Mouse (Mus musculus): ENCODE data around the gene Fcna. TPM values are rescaled to one million over a fixed set of nuclear protein-coding genes. Genes with fewer than 3 reads are reported as not detected.

Gene Fcna
- total and polyA plus RNA-seq, 3 experiments, result 4.0 to 6.8 (median 4.8) TPM

GRCm38 (mm10) chr2:25602526-25602925 lies 25.3 kb downstream of the Fcna start:
- no peaks in the 10 kb centered on the region for H3K27me3 ChIP-seq (ENCODE audit: control insufficient read depth, insufficient read depth, low read length)
- no peak overlapping the region for H3K27ac ChIP-seq
- 86% methylated on average over 5 of the region's 5 CpGs for WGBS
- H3K4me1 ChIP-seq (ENCODE audit: control insufficient read depth, insufficient read depth, low read length), result peaks cover 3% of the 10 kb centered on the region
- H3K9ac ChIP-seq (ENCODE audit: low read depth, low read length), result no peak overlapping the region
- peaks cover 1% of the 10 kb centered on the region; the same call in 1 of the 2 replicates for H3K79me2 ChIP-seq (replicated peaks; ENCODE audit: control insufficient read depth, insufficient read depth, low read length)
- TF ChIP-seq CTCF (IDR thresholded peaks at IDR 0.05) (no peak), POLR2A (IDR thresholded peaks at IDR 0.05; ENCODE audit: insufficient read depth, low read depth, low read length) (no peak), EP300 (IDR thresholded peaks at IDR 0.05; ENCODE audit: insufficient read depth, low read depth, low read length) (no peak)
- DNase-seq, result no peak
- H3K4me3 ChIP-seq, result no peak overlapping the region
- intact Hi-C loops (cut with DNase I), result no loop called here
- peaks cover 9% of the 10 kb centered on the region for H3K36me3 ChIP-seq (ENCODE audit: control insufficient read depth, insufficient read depth, low read length)

GRCm38 (mm10) chr2:25600037-25600436 lies 27.8 kb downstream of the Fcna start:
- H3K27me3 ChIP-seq (ENCODE audit: control insufficient read depth, insufficient read depth, low read length), result no peaks in the 10 kb centered on the region
- H3K36me3 ChIP-seq (ENCODE audit: control insufficient read depth, insufficient read depth, low read length), result peaks cover 2% of the 10 kb centered on the region; the same call in 1 of the 2 replicates
- no peak overlapping the region for H3K4me3 ChIP-seq
- DNase-seq, result no peak
- no peak overlapping the region for H3K27ac ChIP-seq
- H3K79me2 ChIP-seq (replicated peaks; ENCODE audit: control insufficient read depth, insufficient read depth, low read length), result no peaks in the 10 kb centered on the region; the same call in 1 of the 2 replicates
- TF ChIP-seq EP300 (IDR thresholded peaks at IDR 0.05; ENCODE audit: insufficient read depth, low read depth, low read length) (no peak), CTCF (IDR thresholded peaks at IDR 0.05) (no peak), POLR2A (IDR thresholded peaks at IDR 0.05; ENCODE audit: insufficient read depth, low read depth, low read length) (no peak)
- intact Hi-C loops (cut with DNase I), result no loop called here
- no peaks in the 10 kb centered on the region for H3K4me1 ChIP-seq (ENCODE audit: control insufficient read depth, insufficient read depth, low read length)
- no peak overlapping the region for H3K9ac ChIP-seq (ENCODE audit: low read depth, low read length)
- WGBS, result 86% methylated on average over 2 of the region's 2 CpGs

- TF ChIP-seq POLR2A (IDR thresholded peaks at IDR 0.05; ENCODE audit: insufficient read depth, low read depth, low read length) (no peak), CTCF (IDR thresholded peaks at IDR 0.05) (no peak), EP300 (IDR thresholded peaks at IDR 0.05; ENCODE audit: insufficient read depth, low read depth, low read length) (no peak)
- Histone ChIP-seq H3K79me2 (replicated peaks; ENCODE audit: control insufficient read depth, insufficient read depth, low read length) (no peaks in the 10 kb centered on the region; the same call in 1 of the 2 replicates), H3K9ac (ENCODE audit: low read depth, low read length) (no peak overlapping the region), H3K36me3 (ENCODE audit: control insufficient read depth, insufficient read depth, low read length) (peaks cover 2% of the 10 kb centered on the region; the same call in 1 of the 2 replicates), H3K4me1 (ENCODE audit: control insufficient read depth, insufficient read depth, low read length) (no peaks in the 10 kb centered on the region), H3K4me3 (no peak overlapping the region), H3K27ac (no peak overlapping the region), H3K27me3 (ENCODE audit: control insufficient read depth, insufficient read depth, low read length) (no peaks in the 10 kb centered on the region)
- intact Hi-C loops (cut with DNase I), result no loop called here
- WGBS, result 89% methylated on average over 1 of the region's 1 CpGs
- DNase-seq, result no peak
Observed at GRCm38 (mm10) chr2:25598749-25599148, 29.1 kb downstream of the Fcna start.

- no peak overlapping the region for H3K27ac ChIP-seq
- no peak for DNase-seq
- 95% methylated on average over 5 of the region's 5 CpGs for WGBS
- no peaks in the 10 kb centered on the region for H3K79me2 ChIP-seq (replicated peaks; ENCODE audit: control insufficient read depth, insufficient read depth, low read length)
- H3K36me3 ChIP-seq (ENCODE audit: control insufficient read depth, insufficient read depth, low read length), result peaks cover 2% of the 10 kb centered on the region; the same call in 1 of the 2 replicates
- TF ChIP-seq EP300 (IDR thresholded peaks at IDR 0.05; ENCODE audit: insufficient read depth, low read depth, low read length) (no peak), POLR2A (IDR thresholded peaks at IDR 0.05; ENCODE audit: insufficient read depth, low read depth, low read length) (no peak), CTCF (IDR thresholded peaks at IDR 0.05) (no peak)
- intact Hi-C loops (cut with DNase I), result no loop called here
- no peak overlapping the region for H3K4me3 ChIP-seq
- no peaks in the 10 kb centered on the region for H3K4me1 ChIP-seq (ENCODE audit: control insufficient read depth, insufficient read depth, low read length)
- H3K27me3 ChIP-seq (ENCODE audit: control insufficient read depth, insufficient read depth, low read length), result no peaks in the 10 kb centered on the region
- H3K9ac ChIP-seq (ENCODE audit: low read depth, low read length), result no peak overlapping the region
Observed at GRCm38 (mm10) chr2:25596765-25597510, 30.9 kb downstream of the Fcna start.

- 82% methylated on average over 2 of the region's 2 CpGs for WGBS
- no peaks in the 10 kb centered on the region for H3K79me2 ChIP-seq (replicated peaks; ENCODE audit: control insufficient read depth, insufficient read depth, low read length)
- H3K9ac ChIP-seq (ENCODE audit: low read depth, low read length), result no peak overlapping the region
- H3K27ac ChIP-seq, result no peak overlapping the region
- no peak overlapping the region for H3K4me3 ChIP-seq
- no peak for DNase-seq
- no peaks in the 10 kb centered on the region; the same call in 1 of the 2 replicates for H3K36me3 ChIP-seq (ENCODE audit: control insufficient read depth, insufficient read depth, low read length)
- H3K4me1 ChIP-seq (ENCODE audit: control insufficient read depth, insufficient read depth, low read length), result peaks cover 4% of the 10 kb centered on the region; the same call in 1 of the 2 replicates
- no peaks in the 10 kb centered on the region for H3K27me3 ChIP-seq (ENCODE audit: control insufficient read depth, insufficient read depth, low read length)
- intact Hi-C loops (cut with DNase I), result no loop called here
- no peak for TF ChIP-seq EP300 (IDR thresholded peaks at IDR 0.05; ENCODE audit: insufficient read depth, low read depth, low read length)
- TF ChIP-seq CTCF (IDR thresholded peaks at IDR 0.05), result peak; percentile 64
- no peak for TF ChIP-seq POLR2A (IDR thresholded peaks at IDR 0.05; ENCODE audit: insufficient read depth, low read depth, low read length)
Observed at GRCm38 (mm10) chr2:25591863-25592262, 36.0 kb downstream of the Fcna start.

All from heart, adult 2 months (tissue).